Mouse (Mus musculus) kidney, embryonic 14.5 days (tissue): ENCODE data around the gene Mbnl2. TPM values are rescaled to one million over a fixed set of nuclear protein-coding genes. Genes with fewer than 3 reads are reported as not detected.
A peak's percentile ranks its signal among the peaks of the same experiment; 100 is the strongest.

Experiments used
- ATAC-seq: fragments of 200-750 bp; cut with Nextera tagmentation; 2 replicates; pipeline ENCODE4 v1.8.0; 2017; ENCODE audit warnings: moderate number of reproducible peaks, mild to moderate bottlenecking, moderate TSS enrichment, moderate library complexity; ENCODE audit not compliant: low FRiP score, low TSS enrichment
- H3K27ac ChIP-seq: fragments of 300-500 bp; sonication (generic); 2 replicates; pipeline ENCODE4 v1.5.1; 2014; ENCODE audit warnings: low read depth, mild to moderate bottlenecking, low read length, moderate library complexity, mixed read lengths
- H3K27me3 ChIP-seq: fragments of 300-500 bp; sonication (generic); 2 replicates; pipeline ENCODE4 v1.6.1; 2014; ENCODE audit warnings: mild to moderate bottlenecking, low read length; ENCODE audit not compliant: control insufficient read depth, insufficient read depth
- H3K36me3 ChIP-seq: fragments of 300-500 bp; sonication (generic); 2 replicates; pipeline ENCODE4 v1.6.1; 2014; ENCODE audit warnings: low read length, mixed read lengths; ENCODE audit not compliant: control insufficient read depth, insufficient read depth
- H3K4me1 ChIP-seq: fragments of 300-500 bp; sonication (generic); 2 replicates; pipeline ENCODE4 v1.6.1; 2014; ENCODE audit warnings: low read length, mixed read lengths; ENCODE audit not compliant: control insufficient read depth, insufficient read depth
- H3K4me2 ChIP-seq: fragments of 300-500 bp; sonication (generic); replicated peaks from 2 replicates; pipeline ENCODE4 v1.6.1; 2014; ENCODE audit warnings: low read depth, mild to moderate bottlenecking, low read length
- H3K4me3 ChIP-seq: fragments of 300-500 bp; sonication (generic); 2 replicates; pipeline ENCODE4 v1.5.1; 2014; ENCODE audit warnings: mild to moderate bottlenecking, low read length
- H3K9ac ChIP-seq: fragments of 300-500 bp; sonication (generic); 2 replicates; pipeline ENCODE4 v1.6.1; 2014; ENCODE audit warnings: low read depth, mild to moderate bottlenecking, low read length, moderate library complexity
- H3K9me3 ChIP-seq: fragments of 300-500 bp; sonication (generic); 2 replicates; pipeline ENCODE4 v1.6.1; 2016; ENCODE audit warnings: low read length; ENCODE audit not compliant: control insufficient read depth
- WGBS: fragments of 180-500 bp; shearing (Covaris S2); extraction: QIAGEN DNeasy Blood & Tissue Kit; methylation state at CpG from one replicate; pipeline ENCODE4 v1.1.7; 2014; 5-methylcytosine and 5-hydroxymethylcytosine counted together
- polyA plus RNA-seq: library from polyadenylated mRNA; unstranded; fragments of >200 nt; fragmentation: Nextera tagmentation; extraction: Ambion mirVana; gene quantifications from 2 replicates; pipeline ENCODE4 v1.2.1, GENCODE M21; 2014

Mbnl2 gene
- polyA plus RNA-seq, 1 experiment from 2014 or later: 84.9 TPM

GRCm38 (mm10) chr14:120434831-120435230, 159.4 kb downstream of the Mbnl2 start:
- no peaks in the 10 kb centered on the region for H3K27me3 ChIP-seq
- no peak; the same call in 1 of the 2 replicates for ATAC-seq
- H3K4me2 ChIP-seq: no peak overlapping the region
- H3K27ac ChIP-seq: no peak overlapping the region
- no peak overlapping the region for H3K4me3 ChIP-seq
- no peaks in the 10 kb centered on the region for H3K4me1 ChIP-seq
- 0 out of 2 replicates have a peak, but pooled peaks cover 3% of the 10 kb centered on the region for H3K9me3 ChIP-seq
- 66% methylated on average over 1 of the region's 1 CpGs for WGBS
- H3K36me3 ChIP-seq: no peaks in the 10 kb centered on the region
- no peak overlapping the region for H3K9ac ChIP-seq

- no peak overlapping the region for H3K9ac ChIP-seq
- no peaks in the 10 kb centered on the region for H3K4me1 ChIP-seq
- H3K27me3 ChIP-seq: no peaks in the 10 kb centered on the region
- H3K9me3 ChIP-seq: 0 out of 2 replicates have a peak, but pooled peaks cover 3% of the 10 kb centered on the region
- H3K4me2 ChIP-seq: no peak overlapping the region
- no peaks in the 10 kb centered on the region for H3K36me3 ChIP-seq
- H3K4me3 ChIP-seq: no peak overlapping the region
- no peak overlapping the region for H3K27ac ChIP-seq
- ATAC-seq: no peak
Observed at GRCm38 (mm10) chr14:120440716-120441115, 165.2 kb downstream of the Mbnl2 start.

- H3K4me1 ChIP-seq: no peaks in the 10 kb centered on the region
- H3K27ac ChIP-seq: no peak overlapping the region
- H3K4me2 ChIP-seq: no peak overlapping the region
- no peak overlapping the region for H3K4me3 ChIP-seq
- 0 out of 2 replicates have a peak, but pooled peaks cover 3% of the 10 kb centered on the region for H3K9me3 ChIP-seq
- no peak for ATAC-seq
- WGBS: 80% methylated on average over 4 of the region's 4 CpGs
- no peaks in the 10 kb centered on the region for H3K27me3 ChIP-seq
- no peak overlapping the region for H3K9ac ChIP-seq
- no peaks in the 10 kb centered on the region for H3K36me3 ChIP-seq
Observed at GRCm38 (mm10) chr14:120441256-120441655, 165.8 kb downstream of the Mbnl2 start.

- no peak for ATAC-seq
- WGBS: 89% methylated on average over 13 of the region's 13 CpGs
- Histone ChIP-seq H3K4me2 (no peak overlapping the region), H3K9me3 (0 out of 2 replicates have a peak, but pooled peaks cover 1% of the 10 kb centered on the region), H3K4me3 (no peak overlapping the region), H3K27ac (no peak overlapping the region), H3K4me1 (no peaks in the 10 kb centered on the region), H3K9ac (no peak overlapping the region), H3K27me3 (no peaks in the 10 kb centered on the region), H3K36me3 (no peaks in the 10 kb centered on the region)
Observed at GRCm38 (mm10) chr14:120441836-120442235, 166.4 kb downstream of the Mbnl2 start.

- no peak overlapping the region for H3K4me2 ChIP-seq
- no peak overlapping the region for H3K9ac ChIP-seq
- 92% methylated on average over 7 of the region's 7 CpGs for WGBS
- no peak overlapping the region for H3K4me3 ChIP-seq
- no peaks in the 10 kb centered on the region for H3K36me3 ChIP-seq
- ATAC-seq: no peak
- no peak overlapping the region for H3K27ac ChIP-seq
- H3K4me1 ChIP-seq: no peaks in the 10 kb centered on the region
- no peaks in the 10 kb centered on the region for H3K27me3 ChIP-seq
- peaks cover 5% of the 10 kb centered on the region; the same call in 1 of the 2 replicates for H3K9me3 ChIP-seq
Observed at GRCm38 (mm10) chr14:120454221-120454620, 178.8 kb downstream of the Mbnl2 start.

- Histone ChIP-seq H3K4me2 (no peak overlapping the region), H3K27ac (no peak overlapping the region), H3K9ac (no peak overlapping the region), H3K27me3 (no peaks in the 10 kb centered on the region), H3K4me3 (no peak overlapping the region), H3K4me1 (no peaks in the 10 kb centered on the region), H3K9me3 (no peaks in the 10 kb centered on the region), H3K36me3 (no peaks in the 10 kb centered on the region)
- 90% methylated on average over 3 of the region's 3 CpGs for WGBS
- ATAC-seq: no peak
Observed at GRCm38 (mm10) chr14:120463938-120464727, 188.7 kb downstream of the Mbnl2 start.

- Histone ChIP-seq H3K4me1 (no peaks in the 10 kb centered on the region), H3K36me3 (no peaks in the 10 kb centered on the region), H3K4me3 (no peak overlapping the region), H3K27me3 (no peaks in the 10 kb centered on the region), H3K4me2 (no peak overlapping the region), H3K9me3 (no peaks in the 10 kb centered on the region), H3K9ac (no peak overlapping the region), H3K27ac (no peak overlapping the region)
- 86% methylated on average over 4 of the region's 4 CpGs for WGBS
- ATAC-seq: no peak
Observed at GRCm38 (mm10) chr14:120466816-120467215, 191.3 kb downstream of the Mbnl2 start.

GRCm38 (mm10) chr14:120469126-120469790, 193.8 kb downstream of the Mbnl2 start:
- no peak overlapping the region for H3K9ac ChIP-seq
- 79% methylated on average over 14 of the region's 14 CpGs for WGBS
- ATAC-seq: peak; percentile 35; the same call in 1 of the 2 replicates

GRCm38 (mm10) chr14:120476186-120476697, 200.8 kb downstream of the Mbnl2 start:
- 0 out of 2 replicates have a peak, but pooled peaks cover 4% of the 10 kb centered on the region for H3K4me1 ChIP-seq
- peak overlapping the region; percentile 76; the same call in 1 of the 2 replicates for H3K4me2 ChIP-seq
- WGBS: 72% methylated on average over 7 of the region's 7 CpGs
- H3K9ac ChIP-seq: no peak overlapping the region
- H3K4me3 ChIP-seq: peak overlapping the region; percentile 67; the same call in 1 of the 2 replicates
- H3K36me3 ChIP-seq: no peaks in the 10 kb centered on the region
- H3K27ac ChIP-seq: no peak overlapping the region
- H3K27me3 ChIP-seq: no peaks in the 10 kb centered on the region
- no peak for ATAC-seq
- H3K9me3 ChIP-seq: no peaks in the 10 kb centered on the region

More at GRCm38 (mm10) chr14:120469126-120469790, 193.8 kb downstream of the Mbnl2 start:
- Histone ChIP-seq H3K4me1 (no peaks in the 10 kb centered on the region), H3K27me3 (no peaks in the 10 kb centered on the region), H3K9me3 (no peaks in the 10 kb centered on the region), H3K36me3 (no peaks in the 10 kb centered on the region), H3K4me3 (no peak overlapping the region), H3K4me2 (no peak overlapping the region), H3K27ac (no peak overlapping the region)
